Mouse (Mus musculus) forebrain, embryonic 16.5 days (tissue): ENCODE results near the gene Foxp1. TPM values are rescaled to one million over a fixed set of nuclear protein-coding genes. Genes with fewer than 3 reads are reported as not detected.

ENCODE experiments used
- ATAC-seq: fragments of 200-750 bp; cut with Nextera tagmentation; 2 replicates; pipeline ENCODE4 v1.8.0; 2017; ENCODE audit warnings: mild to moderate bottlenecking, moderate library complexity
- H3K27ac ChIP-seq: fragments of 300-500 bp; sonication (generic); 2 replicates; pipeline ENCODE4 v1.5.1; 2014; ENCODE audit warnings: low read length, control low read depth
- H3K27me3 ChIP-seq: fragments of 300-500 bp; sonication (generic); replicated peaks from 2 replicates; pipeline ENCODE4 v1.6.1; 2014; ENCODE audit warnings: low read length; ENCODE audit not compliant: control insufficient read depth, insufficient read depth
- H3K36me3 ChIP-seq: fragments of 300-500 bp; sonication (generic); 2 replicates; pipeline ENCODE4 v1.6.1; 2014; ENCODE audit not compliant: control insufficient read depth, insufficient read depth
- H3K4me1 ChIP-seq: fragments of 300-500 bp; sonication (generic); replicated peaks from 2 replicates; pipeline ENCODE4 v1.6.1; 2014; ENCODE audit warnings: low read length; ENCODE audit not compliant: control insufficient read depth, insufficient read depth
- H3K4me2 ChIP-seq: fragments of 300-500 bp; sonication (generic); 2 replicates; pipeline ENCODE4 v1.6.1; 2014; ENCODE audit warnings: mild to moderate bottlenecking, low read length, control low read depth
- H3K4me3 ChIP-seq: fragments of 300-500 bp; sonication (generic); replicated peaks from 2 replicates; pipeline ENCODE4 v1.5.1; 2014; ENCODE audit warnings: mild to moderate bottlenecking, low read length, control low read depth
- H3K9ac ChIP-seq: fragments of 300-500 bp; sonication (generic); replicated peaks from 2 replicates; pipeline ENCODE4 v1.6.1; 2014; ENCODE audit warnings: low read depth, low read length, control low read depth
- H3K9me3 ChIP-seq: fragments of 300-500 bp; sonication (generic); 2 replicates; pipeline ENCODE4 v1.6.1; 2016; ENCODE audit warnings: low read length; ENCODE audit not compliant: control insufficient read depth
- WGBS: fragments of 180-500 bp; shearing (Covaris S2); extraction: QIAGEN DNeasy Blood & Tissue Kit; methylation state at CpG from one replicate; pipeline ENCODE4 v1.1.7; 2014; 5-methylcytosine and 5-hydroxymethylcytosine counted together
- polyA plus RNA-seq: library from polyadenylated mRNA; unstranded; fragments of >200 nt; fragmentation: Nextera tagmentation; extraction: Ambion mirVana; gene quantifications from 2 replicates; pipeline ENCODE4 v1.2.1, GENCODE M21; 2015

The Foxp1 gene
- polyA plus RNA-seq, 1 experiment from 2014 or later = 123 TPM

GRCm38 (mm10) chr6:99013866-99014502 is 508.5 kb downstream of the Foxp1 start:
- H3K4me2 ChIP-seq = peak overlapping the region; percentile 28
- H3K27me3 ChIP-seq = peaks cover 4% of the 10 kb centered on the region; the same call in 1 of the 2 replicates
- H3K4me3 ChIP-seq = no peak overlapping the region
- peak; percentile 60 for ATAC-seq
- H3K36me3 ChIP-seq = no peaks in the 10 kb centered on the region
- H3K9ac ChIP-seq = no peak overlapping the region
- peaks cover 34% of the 10 kb centered on the region for H3K4me1 ChIP-seq
- no peaks in the 10 kb centered on the region for H3K9me3 ChIP-seq
- H3K27ac ChIP-seq = 0 out of 2 replicates have a peak overlapping the region, but pooled peaks have one; percentile 13
- WGBS = 12% methylated on average over 16 of the region's 16 CpGs

GRCm38 (mm10) chr6:99013119-99013865 is 509.2 kb downstream of the Foxp1 start:
- Histone ChIP-seq H3K27ac (0 out of 2 replicates have a peak overlapping the region, but pooled peaks have one; percentile 30), H3K9ac (no peak overlapping the region), H3K27me3 (peaks cover 4% of the 10 kb centered on the region; the same call in 1 of the 2 replicates), H3K4me3 (no peak overlapping the region), H3K4me2 (no peak overlapping the region), H3K9me3 (peaks cover 3% of the 10 kb centered on the region; the same call in 1 of the 2 replicates), H3K36me3 (no peaks in the 10 kb centered on the region), H3K4me1 (peaks cover 30% of the 10 kb centered on the region)
- ATAC-seq = peak; percentile 60; the same call in 1 of the 2 replicates
- WGBS = 16% methylated on average over 14 of the region's 14 CpGs

GRCm38 (mm10) chr6:99011895-99012584 is 510.5 kb downstream of the Foxp1 start:
- Histone ChIP-seq H3K4me1 (peaks cover 27% of the 10 kb centered on the region), H3K36me3 (no peaks in the 10 kb centered on the region), H3K9me3 (peaks cover 3% of the 10 kb centered on the region; the same call in 1 of the 2 replicates), H3K4me3 (no peak overlapping the region), H3K9ac (no peak overlapping the region), H3K27me3 (peaks cover 4% of the 10 kb centered on the region; the same call in 1 of the 2 replicates), H3K27ac (0 out of 2 replicates have a peak overlapping the region, but pooled peaks have one; percentile 9), H3K4me2 (no peak overlapping the region)
- no peak for ATAC-seq
- WGBS = 75% methylated on average over 8 of the region's 8 CpGs

- Histone ChIP-seq H3K4me2 (no peak overlapping the region), H3K9ac (no peak overlapping the region), H3K36me3 (no peaks in the 10 kb centered on the region), H3K27ac (no peak overlapping the region), H3K27me3 (peaks cover 4% of the 10 kb centered on the region; the same call in 1 of the 2 replicates), H3K9me3 (peaks cover 3% of the 10 kb centered on the region; the same call in 1 of the 2 replicates), H3K4me1 (peaks cover 31% of the 10 kb centered on the region), H3K4me3 (no peak overlapping the region)
- no peak for ATAC-seq
- 46% methylated on average over 10 of the region's 10 CpGs for WGBS
Observed at GRCm38 (mm10) chr6:99009771-99010170, 512.8 kb downstream of the Foxp1 start.

DNA sequence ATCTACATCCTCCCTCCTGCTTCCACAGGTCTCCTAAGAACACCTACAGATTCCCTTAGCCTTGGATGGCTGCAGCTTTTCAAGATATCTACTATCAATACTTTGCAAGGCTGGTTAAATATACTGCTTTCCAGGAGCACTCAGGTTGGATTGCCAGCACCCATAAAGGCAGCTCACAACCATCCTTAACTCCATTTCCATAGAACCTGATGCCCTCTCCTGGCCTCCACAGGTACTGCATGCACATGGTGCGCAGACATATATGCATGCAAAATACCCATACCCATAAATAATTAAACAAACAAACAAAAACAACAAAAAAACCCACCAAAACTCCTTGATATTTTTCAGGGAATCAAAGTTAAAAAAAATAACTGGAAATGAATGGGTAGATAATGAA is 514.0 kb downstream of the Foxp1 start:
- H3K36me3 ChIP-seq = no peaks in the 10 kb centered on the region
- H3K27ac ChIP-seq = no peak overlapping the region
- peaks cover 3% of the 10 kb centered on the region; the same call in 1 of the 2 replicates for H3K9me3 ChIP-seq
- H3K27me3 ChIP-seq = peaks cover 4% of the 10 kb centered on the region; the same call in 1 of the 2 replicates
- 92% methylated on average over 1 of the region's 1 CpGs for WGBS
- H3K4me1 ChIP-seq = peaks cover 25% of the 10 kb centered on the region
- ATAC-seq = no peak
- H3K4me3 ChIP-seq = no peak overlapping the region
- H3K4me2 ChIP-seq = no peak overlapping the region
- no peak overlapping the region for H3K9ac ChIP-seq

- Histone ChIP-seq H3K4me2 (no peak overlapping the region), H3K27ac (no peak overlapping the region), H3K36me3 (no peaks in the 10 kb centered on the region), H3K4me3 (no peak overlapping the region), H3K9ac (no peak overlapping the region), H3K4me1 (peaks cover 14% of the 10 kb centered on the region), H3K27me3 (peaks cover 4% of the 10 kb centered on the region; the same call in 1 of the 2 replicates), H3K9me3 (peaks cover 3% of the 10 kb centered on the region; the same call in 1 of the 2 replicates)
- no peak for ATAC-seq
- 74% methylated on average over 6 of the region's 6 CpGs for WGBS
Observed at GRCm38 (mm10) chr6:99007542-99007941, 515.0 kb downstream of the Foxp1 start.

- Histone ChIP-seq H3K4me1 (peaks cover 20% of the 10 kb centered on the region), H3K27me3 (0 out of 2 replicates have a peak, but pooled peaks cover 3% of the 10 kb centered on the region), H3K27ac (no peak overlapping the region), H3K36me3 (no peaks in the 10 kb centered on the region; the same call in 1 of the 2 replicates), H3K9ac (no peak overlapping the region), H3K4me2 (no peak overlapping the region), H3K4me3 (no peak overlapping the region), H3K9me3 (peaks cover 3% of the 10 kb centered on the region; the same call in 1 of the 2 replicates)
- 24% methylated on average over 12 of the region's 12 CpGs for WGBS
- no peak for ATAC-seq
Observed at GRCm38 (mm10) chr6:99004255-99004997, 518.1 kb downstream of the Foxp1 start.

DNA sequence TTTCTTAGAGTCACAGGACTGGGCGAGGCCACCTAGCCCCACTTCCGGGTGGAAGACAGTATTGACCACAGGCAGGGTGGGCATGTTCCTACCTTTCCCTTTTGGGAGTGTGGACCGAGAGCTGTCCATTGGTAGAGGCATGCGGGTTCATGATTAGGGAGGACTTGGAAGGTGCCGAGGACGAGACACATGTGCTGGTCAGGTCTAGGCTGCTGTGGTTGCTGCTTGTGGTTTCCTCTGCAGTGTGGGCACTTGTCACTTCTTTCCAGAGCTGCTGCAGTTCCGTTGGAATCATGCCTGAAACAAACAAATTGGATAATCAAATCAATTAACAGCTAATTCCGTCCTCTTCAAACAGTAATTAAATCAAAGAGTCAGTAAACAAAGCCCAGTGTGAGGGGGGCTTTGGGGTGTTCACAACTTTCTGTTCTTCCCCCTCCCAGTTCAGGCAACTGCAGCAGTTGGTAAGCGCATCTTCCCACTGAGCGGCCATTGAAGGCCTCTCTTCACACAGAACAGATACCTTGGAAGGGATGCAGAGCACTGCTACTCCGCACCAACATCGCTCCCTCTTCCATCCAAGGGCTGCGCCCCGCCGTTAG is 519.3 kb downstream of the Foxp1 start:
- 73% methylated on average over 15 of the region's 15 CpGs for WGBS
- H3K27ac ChIP-seq = no peak overlapping the region
- no peaks in the 10 kb centered on the region for H3K9me3 ChIP-seq
- no peaks in the 10 kb centered on the region; the same call in 1 of the 2 replicates for H3K36me3 ChIP-seq
- H3K4me3 ChIP-seq = no peak overlapping the region
- H3K4me1 ChIP-seq = peaks cover 29% of the 10 kb centered on the region
- no peak overlapping the region for H3K9ac ChIP-seq
- no peak overlapping the region for H3K4me2 ChIP-seq
- no peak for ATAC-seq
- H3K27me3 ChIP-seq = 0 out of 2 replicates have a peak, but pooled peaks cover 3% of the 10 kb centered on the region
